Mouse (Mus musculus) liver, embryonic 14.5 days (tissue): ENCODE results near the gene Otor. TPM values are rescaled to one million over a fixed set of nuclear protein-coding genes. Genes with fewer than 3 reads are reported as not detected.

Experiments
- ATAC-seq: fragments of 200-750 bp; cut with Nextera tagmentation; 2 replicates; pipeline ENCODE4 v1.8.0; 2017; ENCODE audit warnings: moderate number of reproducible peaks, mild to moderate bottlenecking, moderate library complexity; ENCODE audit not compliant: insufficient read depth
- DNase-seq, 3 experiments: peaks; one replicate each; pipeline ENCODE4 v3.0.0-alpha.2; 2012 to 2013; ENCODE audit warnings: low read depth in 3 of 3, low spot score in 3 of 3
- H3K27ac ChIP-seq: fragments of 300-500 bp; sonication (generic); 2 replicates; pipeline ENCODE4 v1.5.1; 2014; ENCODE audit warnings: moderate library complexity, mild to moderate bottlenecking, control low read depth, inconsistent platforms
- H3K27me3 ChIP-seq: fragments of 300-500 bp; sonication (generic); 2 replicates; pipeline ENCODE4 v1.6.1; 2014; ENCODE audit warnings: mild to moderate bottlenecking, low read length, moderate library complexity; ENCODE audit not compliant: control insufficient read depth, insufficient read depth
- H3K36me3 ChIP-seq: fragments of 300-500 bp; sonication (generic); replicated peaks from 2 replicates; pipeline ENCODE4 v1.6.1; 2014; ENCODE audit warnings: low read depth; ENCODE audit not compliant: control insufficient read depth, insufficient read depth
- H3K4me1 ChIP-seq, 2 experiments: fragments of 200-500 bp in 1 of 2; fragments of 300-500 bp in 1 of 2; sonication (generic) in 1 of 2; replicated peaks; 2 replicates each; pipeline ENCODE4 v1.6.1; 2012 to 2014; ENCODE audit warnings: antibody characterized with exemption in 1 of 2, inconsistent platforms in 1 of 2, low read length in 1 of 2; ENCODE audit not compliant: control insufficient read depth in 2 of 2, insufficient read depth in 2 of 2
- H3K4me2 ChIP-seq: fragments of 300-500 bp; sonication (generic); 2 replicates; pipeline ENCODE4 v1.6.1; 2014; ENCODE audit warnings: low read depth, mild to moderate bottlenecking, control low read depth, moderate library complexity
- H3K4me3 ChIP-seq, 2 experiments: fragments of 200-500 bp in 1 of 2; fragments of 300-500 bp in 1 of 2; sonication (generic) in 1 of 2; 2 replicates each; pipeline ENCODE4 v1.5.1; 2012 to 2014; ENCODE audit warnings: low read depth in 2 of 2, low read length in 2 of 2, mild to moderate bottlenecking in 2 of 2, control low read depth in 1 of 2, inconsistent platforms in 1 of 2, moderate library complexity in 1 of 2; ENCODE audit not compliant: insufficient read depth in 1 of 2
- H3K9ac ChIP-seq: fragments of 300-500 bp; sonication (generic); replicated peaks from 2 replicates; pipeline ENCODE4 v1.6.1; 2014; ENCODE audit warnings: mild to moderate bottlenecking, control low read depth, moderate library complexity
- H3K9me3 ChIP-seq: fragments of 300-500 bp; sonication (generic); 2 replicates; pipeline ENCODE4 v1.6.1; 2016; ENCODE audit warnings: low read length, mixed read lengths; ENCODE audit not compliant: control insufficient read depth
- CTCF ChIP-seq: IDR thresholded peaks from 2 replicates; pipeline ENCODE4 v1.5.1; 2016; ENCODE audit warnings: antibody characterized with exemption, low read depth, control low read depth
- EP300 ChIP-seq: IDR thresholded peaks from 2 replicates; pipeline ENCODE4 v1.6.1; 2016; ENCODE audit warnings: antibody characterized with exemption, low read depth
- WGBS: fragments of 180-500 bp; shearing (Covaris S2); extraction: QIAGEN DNeasy Blood & Tissue Kit; methylation state at CpG from one replicate; pipeline ENCODE4 v1.1.7; 2014; ENCODE audit not compliant: insufficient replicate concordance; 5-methylcytosine and 5-hydroxymethylcytosine counted together
- polyA plus RNA-seq, 2 experiments: library from polyadenylated mRNA; depleted of rRNA in 1 of 2; stranded (reverse) in 1 of 2; unstranded in 1 of 2; fragments of >200 nt; fragmentation: Nextera tagmentation in 1 of 2; extraction: Ambion mirVana in 1 of 2; gene quantifications; 2 replicates each; pipeline versions ENCODE4 v1.2.1 to v1.2.3; 2012 to 2014

Otor gene
- polyA plus RNA-seq (2012; rRNA removed) (not detected in 2 replicates), polyA plus RNA-seq (2014; fragmentation: Nextera tagmentation; extraction: Ambion mirVana) (0.14 TPM in 1 of 2 replicates, not detected in the other)

GRCm38 (mm10) chr2:143078198-143078851 is at the start of gene Otor:
Gene Otor (plus strand): TSS chr2:143078473.
- TF ChIP-seq EP300, result no peak
- no peak for TF ChIP-seq CTCF
- no peaks in the 10 kb centered on the region for H3K36me3 ChIP-seq
- ATAC-seq (no peak), DNase-seq (no peak)
- H3K4me3 ChIP-seq, result no peak within 1 kb of the TSS
- no peaks in the 10 kb centered on the region for H3K27me3 ChIP-seq
- H3K27ac ChIP-seq, result no peak within 1 kb of the TSS
- no peaks in the 10 kb centered on the region for H3K9me3 ChIP-seq
- H3K4me2 ChIP-seq, result no peak within 1 kb of the TSS
- 63% methylated on average over 8 of the region's 8 CpGs for WGBS
- H3K9ac ChIP-seq, result no peak within 1 kb of the TSS
- no peaks in the 10 kb centered on the region for H3K4me1 ChIP-seq

DNA sequence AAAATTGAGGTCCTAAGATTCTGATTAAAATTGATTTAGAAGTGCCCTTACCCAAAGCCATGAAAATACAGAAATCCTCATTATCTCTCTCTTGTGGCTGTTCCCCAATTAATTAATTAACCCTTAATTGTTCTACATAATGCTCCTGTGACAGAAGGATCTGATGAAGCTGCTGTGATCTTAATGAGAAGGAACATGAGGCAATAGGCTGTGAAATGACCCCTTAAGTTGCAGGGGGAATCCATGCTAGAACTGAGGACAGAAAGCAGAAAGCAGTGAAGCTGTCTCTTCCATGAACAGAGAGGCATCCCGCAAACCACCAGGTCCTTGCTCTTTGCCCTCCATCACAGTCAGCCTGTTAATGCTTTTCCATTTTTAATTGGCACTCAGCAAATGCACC is 47.0 kb upstream of the Otor start:
- TF ChIP-seq CTCF (no peak), EP300 (no peak)
- H3K4me2 ChIP-seq, result no peak overlapping the region
- no peak overlapping the region for H3K27ac ChIP-seq
- no peaks in the 10 kb centered on the region for H3K9me3 ChIP-seq
- ATAC-seq (no peak), DNase-seq (no peak)
- H3K4me1 ChIP-seq, result no peaks in the 10 kb centered on the region
- no peaks in the 10 kb centered on the region for H3K27me3 ChIP-seq
- 63% methylated on average over 1 of the region's 1 CpGs for WGBS
- no peak overlapping the region for H3K4me3 ChIP-seq
- H3K9ac ChIP-seq, result no peak overlapping the region
- H3K36me3 ChIP-seq, result no peaks in the 10 kb centered on the region

- no peak overlapping the region for H3K4me3 ChIP-seq
- no peaks in the 10 kb centered on the region for H3K4me1 ChIP-seq
- 67% methylated on average over 10 of the region's 10 CpGs for WGBS
- no peak for DNase-seq
- no peaks in the 10 kb centered on the region for H3K9me3 ChIP-seq
- no peak for ATAC-seq
- H3K9ac ChIP-seq, result no peak overlapping the region
- no peaks in the 10 kb centered on the region for H3K36me3 ChIP-seq
- no peak for TF ChIP-seq EP300
- TF ChIP-seq CTCF, result no peak
- H3K4me2 ChIP-seq, result no peak overlapping the region
- H3K27ac ChIP-seq, result no peak overlapping the region
- H3K27me3 ChIP-seq, result no peaks in the 10 kb centered on the region
These were observed 45.7 kb upstream of the Otor start for GRCm38 (mm10) chr2:143032378-143033255.

DNA sequence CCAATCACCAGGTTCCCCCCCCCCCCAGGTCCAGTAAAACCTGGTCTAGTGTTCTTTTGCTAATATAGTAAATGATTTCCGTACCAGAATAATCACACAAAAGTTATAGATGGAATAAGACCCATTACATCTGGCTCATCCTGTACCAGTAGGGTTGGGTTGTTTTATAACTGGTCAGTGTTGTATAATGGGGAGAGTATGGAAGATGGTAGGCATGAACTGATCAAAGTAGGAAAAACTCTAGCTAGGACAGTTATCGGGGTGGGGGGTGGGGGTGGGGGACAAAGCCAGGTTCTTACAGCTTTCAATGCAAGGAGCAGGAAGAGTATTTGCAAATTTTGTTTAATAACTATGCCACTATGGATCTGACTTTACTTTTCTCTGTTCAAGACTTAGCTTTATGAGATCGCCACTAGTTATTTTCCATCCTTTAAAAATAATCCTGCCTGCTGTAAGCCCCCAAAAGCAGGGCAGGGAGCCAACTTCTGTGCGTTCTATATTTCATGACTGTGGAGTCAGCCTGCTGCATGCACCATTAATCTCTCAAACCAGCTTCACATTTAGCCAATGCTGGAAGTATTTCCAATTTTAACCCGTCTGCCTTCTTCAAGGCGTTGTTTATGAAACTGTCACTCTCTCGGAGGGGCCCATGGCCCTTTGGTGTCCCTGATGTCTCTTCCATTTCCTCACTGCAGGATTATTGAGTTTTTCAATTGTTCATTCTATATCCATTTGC is 43.8 kb upstream of the Otor start:
- Histone ChIP-seq H3K27me3 (no peaks in the 10 kb centered on the region), H3K4me3 (no peak overlapping the region), H3K36me3 (no peaks in the 10 kb centered on the region), H3K4me2 (no peak overlapping the region), H3K27ac (no peak overlapping the region), H3K9ac (no peak overlapping the region), H3K9me3 (no peaks in the 10 kb centered on the region), H3K4me1 (no peaks in the 10 kb centered on the region)
- TF ChIP-seq EP300 (no peak), CTCF (no peak)
- ATAC-seq, result no peak
- 69% methylated on average over 7 of the region's 7 CpGs for WGBS
- DNase-seq, result no peak
